Mouse (Mus musculus): ENCODE measurements around the gene Cdc37. TPM values are rescaled to one million over a fixed set of nuclear protein-coding genes. Genes with fewer than 3 reads are reported as not detected.
A peak's percentile ranks its signal among the peaks of the same experiment; 100 is the strongest.

The Cdc37 gene
- polyA plus RNA-seq, 1 experiment from 2014 or later = 256 TPM

DNA sequence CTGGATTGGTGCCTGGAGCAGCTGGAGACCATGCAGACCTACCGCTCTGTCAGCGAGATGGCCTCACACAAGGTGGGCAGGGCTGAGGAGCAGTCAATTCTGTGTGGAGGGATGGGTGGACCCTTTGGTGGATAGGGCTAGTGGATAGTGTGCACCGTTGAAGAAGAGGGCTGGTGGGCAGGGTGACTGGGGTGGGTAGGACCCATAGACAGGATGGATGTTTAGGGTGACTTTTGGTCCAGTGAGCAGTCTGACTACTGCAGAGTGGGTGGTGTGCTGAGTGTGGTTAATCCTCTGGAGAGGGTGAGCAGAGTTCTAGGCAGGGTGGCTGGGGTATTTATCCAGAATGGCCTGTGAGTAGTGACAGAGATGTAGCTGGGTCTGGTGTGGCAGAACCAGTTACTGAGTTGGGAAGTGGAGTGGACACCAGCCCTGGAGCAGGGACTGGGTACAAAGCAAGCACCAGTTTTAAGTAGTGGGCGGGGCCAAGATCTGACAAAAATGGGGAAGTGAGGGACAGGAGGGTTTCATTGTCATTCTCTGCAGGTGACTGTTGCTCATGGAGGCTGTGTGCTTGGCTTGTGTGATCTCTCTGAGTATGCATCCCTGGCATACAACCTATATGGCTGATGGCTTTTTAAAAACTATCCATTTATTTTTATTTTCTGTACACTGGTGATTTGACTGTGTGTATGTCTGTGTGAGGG is 45.2 kb upstream of the Cdc37 start:
- Histone ChIP-seq H3K27ac (no peak overlapping the region), H3K4me1 (replicated peaks; ENCODE audit: insufficient read depth, low read length) (0 out of 2 replicates have a peak, but pooled peaks cover 9% of the 10 kb centered on the region), H3K4me2 (ENCODE audit: low read length) (no peak overlapping the region), H3K36me3 (ENCODE audit: insufficient read depth, low read length) (no peaks in the 10 kb centered on the region), H3K9ac (ENCODE audit: low read depth, low read length) (no peak overlapping the region), H3K9me3 (replicated peaks; ENCODE audit: low read length) (no peaks in the 10 kb centered on the region), H3K27me3 (ENCODE audit: insufficient read depth, low read length) (no peaks in the 10 kb centered on the region), H3K4me3 (replicated peaks; ENCODE audit: low read depth, low read length) (no peak overlapping the region)
- no peak for TF ChIP-seq CTCF (IDR thresholded peaks at IDR 0.05; ENCODE audit: low read depth)
- ATAC-seq (replicated peaks; ENCODE audit: low FRiP score, low read depth) = no peak
- WGBS = 90% methylated on average over 4 of the region's 4 CpGs
- no peak for DNase-seq (ENCODE audit: low spot score)

DNA sequence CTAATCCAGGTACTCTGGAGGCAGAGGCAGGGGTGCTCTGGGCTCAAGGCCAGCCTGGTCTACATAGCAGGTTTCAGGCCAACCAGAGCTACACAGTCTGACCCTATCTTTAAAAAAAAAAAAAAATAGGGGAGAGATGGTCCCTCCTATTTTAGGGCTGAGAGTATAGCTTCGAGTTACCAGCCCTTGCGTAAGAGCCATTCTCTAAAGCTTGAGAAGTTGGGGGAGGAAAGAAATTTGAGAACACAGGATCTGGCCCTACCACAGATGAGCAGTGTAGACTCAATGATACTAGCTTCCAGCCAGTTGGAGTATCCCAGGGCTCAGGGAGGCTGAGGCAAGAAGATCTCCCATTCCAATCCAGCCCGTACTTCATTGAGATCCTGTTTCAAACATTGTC is 44.0 kb upstream of the Cdc37 start:
- Histone ChIP-seq H3K36me3 (ENCODE audit: insufficient read depth, low read length) (no peaks in the 10 kb centered on the region), H3K9ac (ENCODE audit: low read depth, low read length) (no peak overlapping the region), H3K4me1 (replicated peaks; ENCODE audit: insufficient read depth, low read length) (0 out of 2 replicates have a peak, but pooled peaks cover 9% of the 10 kb centered on the region), H3K27ac (no peak overlapping the region), H3K9me3 (replicated peaks; ENCODE audit: low read length) (no peaks in the 10 kb centered on the region), H3K4me3 (replicated peaks; ENCODE audit: low read depth, low read length) (no peak overlapping the region), H3K4me2 (ENCODE audit: low read length) (no peak overlapping the region), H3K27me3 (ENCODE audit: insufficient read depth, low read length) (no peaks in the 10 kb centered on the region)
- no peak for ATAC-seq (replicated peaks; ENCODE audit: low FRiP score, low read depth)
- no peak for DNase-seq (ENCODE audit: low spot score)
- no peak for TF ChIP-seq CTCF (IDR thresholded peaks at IDR 0.05; ENCODE audit: low read depth)
- 71% methylated on average over 3 of the region's 3 CpGs for WGBS

DNA sequence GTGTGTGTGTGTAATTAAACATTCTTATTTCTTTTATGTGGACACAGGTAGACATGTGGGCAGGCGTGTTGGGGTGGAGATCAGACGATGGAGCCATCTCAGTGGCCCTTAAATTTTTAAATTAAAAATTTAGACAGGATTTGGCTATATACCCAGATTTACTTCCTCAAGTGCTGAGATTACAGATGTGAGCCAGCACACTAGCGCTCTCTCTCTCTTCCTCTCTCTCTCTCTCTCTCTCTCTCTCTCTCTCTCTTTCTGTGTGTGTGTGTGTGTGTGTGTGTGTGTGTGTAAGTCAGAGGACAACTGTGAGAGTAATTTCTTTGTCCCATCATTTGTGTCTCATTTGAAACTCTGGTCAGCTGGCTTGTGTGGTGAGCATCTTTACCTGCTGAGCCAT is 40.9 kb upstream of the Cdc37 start:
- ATAC-seq (replicated peaks; ENCODE audit: low FRiP score, low read depth) (no peak), DNase-seq (ENCODE audit: low spot score) (no peak)
- 0 out of 2 replicates have a peak, but pooled peaks cover 3% of the 10 kb centered on the region for H3K4me1 ChIP-seq (replicated peaks; ENCODE audit: insufficient read depth, low read length)
- no peaks in the 10 kb centered on the region for H3K27me3 ChIP-seq (ENCODE audit: insufficient read depth, low read length)
- no peaks in the 10 kb centered on the region for H3K36me3 ChIP-seq (ENCODE audit: insufficient read depth, low read length)
- no peaks in the 10 kb centered on the region for H3K9me3 ChIP-seq (replicated peaks; ENCODE audit: low read length)
- no peak overlapping the region for H3K4me2 ChIP-seq (ENCODE audit: low read length)
- no peak overlapping the region for H3K4me3 ChIP-seq (replicated peaks; ENCODE audit: low read depth, low read length)
- WGBS = 67% methylated on average over 3 of the region's 3 CpGs
- H3K9ac ChIP-seq (ENCODE audit: low read depth, low read length) = no peak overlapping the region
- no peak for TF ChIP-seq CTCF (IDR thresholded peaks at IDR 0.05; ENCODE audit: low read depth)
- no peak overlapping the region for H3K27ac ChIP-seq

DNA sequence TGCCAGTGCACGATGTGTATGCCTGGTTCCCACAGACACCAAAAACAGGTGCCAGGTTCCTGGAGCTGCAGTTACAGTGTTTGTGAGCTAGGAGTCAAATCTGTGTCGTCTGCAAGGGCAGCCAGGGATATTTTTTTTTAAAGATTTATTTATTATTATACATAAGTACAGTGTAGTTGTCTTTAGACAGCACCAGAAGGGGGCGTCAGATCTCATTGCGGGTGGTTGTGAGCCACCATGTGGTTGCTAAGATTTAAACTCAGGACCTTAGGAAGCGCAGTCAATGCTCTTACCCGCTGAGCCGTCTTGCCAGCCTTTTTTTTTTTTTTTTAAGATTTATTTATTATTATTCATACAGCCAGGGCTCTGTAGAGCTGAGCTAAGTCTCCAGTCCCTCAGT is 40.1 kb upstream of the Cdc37 start:
- no peak overlapping the region for H3K9ac ChIP-seq (ENCODE audit: low read depth, low read length)
- DNase-seq (ENCODE audit: low spot score) = no peak
- 52% methylated on average over 7 of the region's 7 CpGs for WGBS
- no peak overlapping the region for H3K4me2 ChIP-seq (ENCODE audit: low read length)
- H3K27me3 ChIP-seq (ENCODE audit: insufficient read depth, low read length) = no peaks in the 10 kb centered on the region
- no peak overlapping the region for H3K27ac ChIP-seq
- 0 out of 2 replicates have a peak, but pooled peaks cover 3% of the 10 kb centered on the region for H3K4me1 ChIP-seq (replicated peaks; ENCODE audit: insufficient read depth, low read length)
- H3K36me3 ChIP-seq (ENCODE audit: insufficient read depth, low read length) = no peaks in the 10 kb centered on the region
- ATAC-seq (replicated peaks; ENCODE audit: low FRiP score, low read depth) = no peak
- H3K9me3 ChIP-seq (replicated peaks; ENCODE audit: low read length) = no peaks in the 10 kb centered on the region
- no peak overlapping the region for H3K4me3 ChIP-seq (replicated peaks; ENCODE audit: low read depth, low read length)
- peak; percentile 48; the same call in 1 of the 2 replicates for TF ChIP-seq CTCF (IDR thresholded peaks at IDR 0.05; ENCODE audit: low read depth)

DNA sequence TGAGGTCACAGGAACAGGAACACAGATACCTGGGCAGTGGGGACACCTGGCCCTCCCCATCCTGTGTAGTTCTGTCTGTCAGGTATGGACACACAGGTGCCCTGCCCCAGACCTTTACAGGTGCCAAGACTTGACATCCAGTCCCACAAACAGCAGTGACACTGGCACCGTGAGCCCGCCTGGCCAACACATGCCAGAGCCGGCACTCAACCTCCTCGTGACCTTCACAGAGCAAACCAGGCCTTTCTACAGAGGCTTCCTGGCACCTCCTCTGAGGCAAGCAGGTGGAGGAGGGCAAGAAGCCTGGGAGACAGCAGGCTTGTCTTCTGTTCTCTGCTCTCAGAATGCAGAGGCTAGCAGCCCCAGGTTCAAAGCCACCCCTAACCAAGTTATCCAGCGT is 35.7 kb upstream of the Cdc37 start:
- no peak for TF ChIP-seq CTCF (IDR thresholded peaks at IDR 0.05; ENCODE audit: low read depth)
- Histone ChIP-seq H3K4me1 (replicated peaks; ENCODE audit: insufficient read depth, low read length) (peaks cover 9% of the 10 kb centered on the region; the same call in 1 of the 2 replicates), H3K36me3 (ENCODE audit: insufficient read depth, low read length) (no peaks in the 10 kb centered on the region), H3K9ac (ENCODE audit: low read depth, low read length) (no peak overlapping the region), H3K27me3 (ENCODE audit: insufficient read depth, low read length) (no peaks in the 10 kb centered on the region), H3K27ac (no peak overlapping the region), H3K4me2 (ENCODE audit: low read length) (no peak overlapping the region), H3K4me3 (replicated peaks; ENCODE audit: low read depth, low read length) (no peak overlapping the region), H3K9me3 (replicated peaks; ENCODE audit: low read length) (no peaks in the 10 kb centered on the region)
- DNase-seq (ENCODE audit: low spot score) = no peak
- 89% methylated on average over 5 of the region's 5 CpGs for WGBS
- ATAC-seq (replicated peaks; ENCODE audit: low FRiP score, low read depth) = no peak

DNA sequence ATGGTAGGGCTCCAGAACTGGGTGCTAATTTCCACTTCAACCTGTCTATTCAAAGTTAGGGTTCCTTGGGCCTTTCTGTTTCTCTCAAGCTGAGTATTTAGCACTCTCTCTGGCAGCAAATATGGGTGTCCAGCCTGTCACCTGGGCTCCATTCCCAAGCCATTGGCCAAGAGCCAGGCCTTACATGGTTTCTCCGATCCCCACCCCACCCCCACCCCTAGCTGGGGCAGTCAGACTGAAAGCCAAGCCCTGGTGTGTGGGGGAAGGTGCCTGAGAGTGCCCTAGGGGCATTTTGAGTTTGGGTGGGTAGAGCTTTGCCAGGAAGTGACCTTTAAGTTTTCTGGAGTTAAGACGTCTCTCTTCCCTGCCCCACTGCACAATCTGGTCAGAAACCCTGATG is 35.0 kb upstream of the Cdc37 start:
- peak overlapping the region; percentile 72 for H3K4me2 ChIP-seq (ENCODE audit: low read length)
- H3K36me3 ChIP-seq (ENCODE audit: insufficient read depth, low read length) = no peaks in the 10 kb centered on the region
- no peak for TF ChIP-seq CTCF (IDR thresholded peaks at IDR 0.05; ENCODE audit: low read depth)
- no peaks in the 10 kb centered on the region for H3K27me3 ChIP-seq (ENCODE audit: insufficient read depth, low read length)
- peaks cover 9% of the 10 kb centered on the region; the same call in 1 of the 2 replicates for H3K4me1 ChIP-seq (replicated peaks; ENCODE audit: insufficient read depth, low read length)
- H3K9me3 ChIP-seq (replicated peaks; ENCODE audit: low read length) = no peaks in the 10 kb centered on the region
- H3K27ac ChIP-seq = 0 out of 2 replicates have a peak overlapping the region, but pooled peaks have one; percentile 15
- ATAC-seq (replicated peaks; ENCODE audit: low FRiP score, low read depth) (no peak), DNase-seq (ENCODE audit: low spot score) (no peak)
- no peak overlapping the region for H3K4me3 ChIP-seq (replicated peaks; ENCODE audit: low read depth, low read length)
- WGBS = 14% methylated on average over 2 of the region's 2 CpGs
- no peak overlapping the region for H3K9ac ChIP-seq (ENCODE audit: low read depth, low read length)

Measured in kidney, postnatal 0 days (tissue).